Comparison of ENCODE assay signal across 12 mouse cellular contexts in genomic region chr7:107573856-107574255, GRCm38 (mm10). TPM values are rescaled to one million over a fixed set of nuclear protein-coding genes. Genes with fewer than 3 reads are reported as not detected.
DNase-seq lines count a peak whose midpoint lies in the region; ATAC-seq and TF ChIP-seq lines count a peak whose summit lies in the region.
"Had no signal": no experiment of that assay in that cellular context is flagged by ENCODE, and none has a peak within 500 bp of the region (broad histone marks: within the 10 kb centered on the region; RNA-seq: fewer than 3 reads in every experiment).

No protein-coding gene starts in this region.

- peak; percentile 42; the same call in 1 of the 2 replicates for TF ChIP-seq CTCF in kidney, postnatal 0 days (IDR thresholded peaks at IDR 0.05; ENCODE audit: low read depth)
- peak; percentile 21; the same call in 1 of the 2 replicates for TF ChIP-seq CTCF in spleen, adult 2 months (IDR thresholded peaks at IDR 0.05; ENCODE audit: extremely low read depth, insufficient read depth, insufficient read length, insufficient replicate concordance)
- TF ChIP-seq CTCF in stomach, postnatal 0 days (IDR thresholded peaks at IDR 0.05; ENCODE audit: low read depth), result peak; percentile 48

- H3K9ac ChIP-seq in kidney, postnatal 0 days (ENCODE audit: low read depth, low read length), result no peak overlapping the region
- H3K9ac ChIP-seq in kidney, embryonic 16.5 days (replicated peaks; ENCODE audit: low read length), result no peak overlapping the region
- no peak overlapping the region for H3K9ac ChIP-seq in stomach, postnatal 0 days (ENCODE audit: low read length)
- H3K9ac ChIP-seq: embryonic facial prominence, embryonic 15.5 days; limb, embryonic 15.5 days had no signal

- H3K4me2 ChIP-seq in kidney, postnatal 0 days (ENCODE audit: low read length), result no peak overlapping the region
- H3K4me2 ChIP-seq in kidney, embryonic 16.5 days (replicated peaks; ENCODE audit: low read depth, low read length), result no peak overlapping the region
- H3K4me2 ChIP-seq in stomach, postnatal 0 days (replicated peaks; ENCODE audit: low read depth), result no peak overlapping the region
- H3K4me2 ChIP-seq: embryonic facial prominence, embryonic 15.5 days; limb, embryonic 15.5 days had no signal

- H3K4me3 ChIP-seq in kidney, postnatal 0 days (replicated peaks; ENCODE audit: low read depth, low read length), result no peak overlapping the region
- H3K4me3 ChIP-seq in kidney, embryonic 16.5 days (ENCODE audit: low read length), result no peak overlapping the region
- no peak overlapping the region for H3K4me3 ChIP-seq in spleen, adult 2 months (ENCODE audit: extremely low read depth, insufficient read depth, insufficient read length)
- H3K4me3 ChIP-seq in stomach, postnatal 0 days (ENCODE audit: low read depth, low read length), result no peak overlapping the region
- H3K4me3 ChIP-seq: embryonic facial prominence, embryonic 15.5 days; limb, embryonic 15.5 days had no signal

- TF ChIP-seq POLR2A in spleen, adult 2 months (IDR thresholded peaks at IDR 0.05; ENCODE audit: low read depth, low read length), result no peak

- no peak for ATAC-seq in kidney, postnatal 0 days (replicated peaks; ENCODE audit: low FRiP score, low read depth)
- ATAC-seq in kidney, embryonic 16.5 days (ENCODE audit: low FRiP score, low TSS enrichment), result no peak
- no peak for ATAC-seq in stomach, postnatal 0 days (ENCODE audit: low FRiP score, low TSS enrichment)
- ATAC-seq: forebrain, embryonic 16.5 days had no signal

- no peak overlapping the region for H3K27ac ChIP-seq in kidney, postnatal 0 days
- H3K27ac ChIP-seq in kidney, embryonic 16.5 days (ENCODE audit: low read length), result no peak overlapping the region
- no peak overlapping the region for H3K27ac ChIP-seq in spleen, adult 2 months (ENCODE audit: insufficient read depth, low read length)
- no peak overlapping the region for H3K27ac ChIP-seq in stomach, postnatal 0 days (replicated peaks)
- H3K27ac ChIP-seq: embryonic facial prominence, embryonic 15.5 days; limb, embryonic 15.5 days had no signal

- 77% methylated on average over 2 of the region's 2 CpGs for WGBS in kidney, postnatal 0 days
- 68% methylated on average over 2 of the region's 2 CpGs for WGBS in kidney, embryonic 16.5 days
- 69% methylated on average over 2 of the region's 2 CpGs for WGBS in spleen, adult 2 months
- WGBS in stomach, postnatal 0 days, result 57% methylated on average over 2 of the region's 2 CpGs

- TF ChIP-seq EP300 in stomach, postnatal 0 days (optimal IDR thresholded peaks at IDR 0.05), result no peak

- H3K36me3 ChIP-seq in kidney, postnatal 0 days (ENCODE audit: insufficient read depth, low read length), result no peaks in the 10 kb centered on the region
- H3K36me3 ChIP-seq in kidney, embryonic 16.5 days (ENCODE audit: insufficient read depth, low read length), result peaks cover 26% of the 10 kb centered on the region
- no peaks in the 10 kb centered on the region for H3K36me3 ChIP-seq in spleen, adult 2 months (ENCODE audit: control insufficient read depth, insufficient read depth, low read length)
- H3K36me3 ChIP-seq in stomach, postnatal 0 days (ENCODE audit: control insufficient read depth, insufficient read depth, low read length), result no peaks in the 10 kb centered on the region

- H3K4me1 ChIP-seq in kidney, postnatal 0 days (replicated peaks; ENCODE audit: insufficient read depth, low read length), result 0 out of 2 replicates have a peak, but pooled peaks cover 3% of the 10 kb centered on the region
- H3K4me1 ChIP-seq in kidney, embryonic 16.5 days (ENCODE audit: insufficient read depth, low read length), result peaks cover 7% of the 10 kb centered on the region; the same call in 1 of the 2 replicates
- H3K4me1 ChIP-seq in spleen, adult 2 months (ENCODE audit: control insufficient read depth, insufficient read depth, insufficient read length), result no peaks in the 10 kb centered on the region
- H3K4me1 ChIP-seq in stomach, postnatal 0 days (replicated peaks; ENCODE audit: control insufficient read depth, insufficient read depth), result no peaks in the 10 kb centered on the region

- H3K27me3 ChIP-seq in kidney, postnatal 0 days (ENCODE audit: insufficient read depth, low read length), result no peaks in the 10 kb centered on the region
- no peaks in the 10 kb centered on the region for H3K27me3 ChIP-seq in kidney, embryonic 16.5 days (ENCODE audit: insufficient read depth, low read length)
- H3K27me3 ChIP-seq in spleen, adult 2 months (ENCODE audit: control insufficient read depth, insufficient read depth, low read length), result no peaks in the 10 kb centered on the region
- H3K27me3 ChIP-seq in stomach, postnatal 0 days (ENCODE audit: control insufficient read depth, insufficient read depth, low read length), result no peaks in the 10 kb centered on the region
- H3K27me3 ChIP-seq: embryonic facial prominence, embryonic 15.5 days; limb, embryonic 15.5 days had no signal

- no peaks in the 10 kb centered on the region for H3K9me3 ChIP-seq in kidney, postnatal 0 days (replicated peaks; ENCODE audit: low read length)
- peaks cover 4% of the 10 kb centered on the region; the same call in 1 of the 2 replicates for H3K9me3 ChIP-seq in kidney, embryonic 16.5 days (ENCODE audit: low read length)
- H3K9me3 ChIP-seq in stomach, postnatal 0 days (ENCODE audit: control insufficient read depth, low read length), result no peaks in the 10 kb centered on the region
- H3K9me3 ChIP-seq: embryonic facial prominence, embryonic 15.5 days; limb, embryonic 15.5 days had no signal

- DNase-seq in kidney, postnatal 0 days (ENCODE audit: low spot score), result peak; percentile 30
- DNase-seq in spleen, adult 2 months (ENCODE audit: low read depth in 1 of 2, low spot score in 2 of 2), result no peak
- DNase-seq in spleen, postnatal 4 days (ENCODE audit: low spot score in 2 of 2), result no peak
- peak; percentile 73 for DNase-seq in ZHBTc4 (ENCODE audit: low read depth, low spot score)
- DNase-seq in stomach, postnatal 0 days (ENCODE audit: low spot score), result no peak
- DNase-seq in spleen, postnatal 36 days (ENCODE audit: low spot score in 2 of 2), result no peak
- DNase-seq: cerebellum, postnatal 14 days; layer of hippocampus, postnatal 36 days had no signal

RNA-seq across cellular contexts. Expression of gene Olfml1, which starts 6.6 kb away (rescaled TPM):
- polyA plus RNA-seq in kidney, postnatal 0 days (2015; fragmentation: Nextera tagmentation; extraction: Ambion mirVana), result 24.5 and 24.9 TPM in 2 replicates
- polyA plus RNA-seq in kidney, embryonic 16.5 days (2015; fragmentation: Nextera tagmentation; extraction: Ambion mirVana), result 24.3 and 26.4 TPM in 2 replicates
- polyA plus RNA-seq in spleen, adult 2 months (2012; rRNA removed), result 2.4 and 3.5 TPM in 2 replicates
- 10.2 and 11.0 TPM in 2 replicates for polyA plus RNA-seq in stomach, postnatal 0 days (2015; fragmentation: Nextera tagmentation; extraction: Ambion mirVana)

RNA-seq across cellular contexts. Expression of gene Ppfibp2, which starts 21.2 kb away (rescaled TPM):
- polyA plus RNA-seq in kidney, postnatal 0 days (2015; fragmentation: Nextera tagmentation; extraction: Ambion mirVana), result 7.2 and 8.3 TPM in 2 replicates
- 6.4 and 7.1 TPM in 2 replicates for polyA plus RNA-seq in kidney, embryonic 16.5 days (2015; fragmentation: Nextera tagmentation; extraction: Ambion mirVana)
- 5.4 and 5.5 TPM in 2 replicates for polyA plus RNA-seq in spleen, adult 2 months (2012; rRNA removed)
- polyA plus RNA-seq in stomach, postnatal 0 days (2015; fragmentation: Nextera tagmentation; extraction: Ambion mirVana), result 17.8 and 19.2 TPM in 2 replicates

RNA-seq across cellular contexts. Expression of gene 5330417H12Rik, which starts 51.1 kb away (rescaled TPM):
- polyA plus RNA-seq in kidney, postnatal 0 days (2015; fragmentation: Nextera tagmentation; extraction: Ambion mirVana), result not detected in 2 replicates
- polyA plus RNA-seq in kidney, embryonic 16.5 days (2015; fragmentation: Nextera tagmentation; extraction: Ambion mirVana), result not detected in 2 replicates
- polyA plus RNA-seq in spleen, adult 2 months (2012; rRNA removed), result not detected in 2 replicates
- not detected in 2 replicates for polyA plus RNA-seq in stomach, postnatal 0 days (2015; fragmentation: Nextera tagmentation; extraction: Ambion mirVana)
- polyA plus RNA-seq: forebrain, embryonic 16.5 days; limb, embryonic 15.5 days had no signal

Comparison
In these comparisons a context has a peak if more than half of its experiments do, and no peak if none do; other contexts are left out.
1. DNase-seq: peak in kidney, postnatal 0 days (single experiment) and ZHBTc4 (single experiment); none in spleen, adult 2 months (0 of 2), spleen, postnatal 4 days (0 of 2), stomach, postnatal 0 days (single experiment) and spleen, postnatal 36 days (0 of 2).
2. Peak in every context shown above with its lines, with median percentiles within 50 percentile points of each other: CTCF ChIP-seq.